Mouse (Mus musculus): ENCODE results near the gene Psmd3. TPM values are rescaled to one million over a fixed set of nuclear protein-coding genes. Genes with fewer than 3 reads are reported as not detected.
"Not testable (repeated sequence)": the region's sequence is repeated elsewhere in the genome, so short reads cannot be mapped to it uniquely, and the experiment has no call there.

The Psmd3 gene
- total and polyA plus RNA-seq, 2 experiments from 2014 or later = 96.4 to 147 TPM

- 86% methylated on average over 5 of the region's 6 CpGs for WGBS
These were observed 29.7 kb downstream of the Psmd3 start for GRCm38 (mm10) chr11:98712009-98712408.

GRCm38 (mm10) chr11:98713703-98714102, 31.3 kb downstream of the Psmd3 start:
- H3K4me3 ChIP-seq (ENCODE audit: low read depth, low read length) = no peak overlapping the region
- peaks cover 12% of the 10 kb centered on the region; the same call in 1 of the 2 replicates for H3K4me1 ChIP-seq (ENCODE audit: control insufficient read depth, insufficient read depth)
- H3K9me3 ChIP-seq (replicated peaks; ENCODE audit: control insufficient read depth, low read length) = no peaks in the 10 kb centered on the region
- H3K9ac ChIP-seq (replicated peaks; ENCODE audit: low read depth, low read length) = no peak overlapping the region
- H3K27me3 ChIP-seq (ENCODE audit: control insufficient read depth, insufficient read depth, low read length) = no peaks in the 10 kb centered on the region
- no peak overlapping the region for H3K27ac ChIP-seq (ENCODE audit: low read depth)
- TF ChIP-seq EP300 (IDR thresholded peaks at IDR 0.05; ENCODE audit: low read depth) (no peak), CTCF (IDR thresholded peaks at IDR 0.05; ENCODE audit: low read depth) (no peak)
- DNase-seq (ENCODE audit: low spot score) = no peak
- H3K36me3 ChIP-seq (replicated peaks; ENCODE audit: control insufficient read depth, insufficient read depth, low read length) = peaks cover 50% of the 10 kb centered on the region
- 83% methylated on average over 12 of the region's 12 CpGs for WGBS
- no peak overlapping the region for H3K4me2 ChIP-seq (ENCODE audit: low read depth, low read length)
- no peak for ATAC-seq (ENCODE audit: insufficient read depth, low read depth)

More at GRCm38 (mm10) chr11:98712009-98712408, 29.7 kb downstream of the Psmd3 start:
- not testable (repeated sequence) for DNase-seq (ENCODE audit: low spot score); H3K4me3 ChIP-seq (ENCODE audit: low read depth, low read length); H3K4me2 ChIP-seq (ENCODE audit: low read depth, low read length); ATAC-seq (ENCODE audit: insufficient read depth, low read depth); H3K9me3 ChIP-seq (replicated peaks; ENCODE audit: control insufficient read depth, low read length); H3K27me3 ChIP-seq (ENCODE audit: control insufficient read depth, insufficient read depth, low read length); H3K9ac ChIP-seq (replicated peaks; ENCODE audit: low read depth, low read length); H3K27ac ChIP-seq (ENCODE audit: low read depth)
- Histone ChIP-seq H3K36me3 (replicated peaks; ENCODE audit: control insufficient read depth, insufficient read depth, low read length) (peaks cover 50% of the 10 kb centered on the region), H3K4me1 (ENCODE audit: control insufficient read depth, insufficient read depth) (peaks cover 21% of the 10 kb centered on the region)
- peak; percentile 51 for TF ChIP-seq CTCF (IDR thresholded peaks at IDR 0.05; ENCODE audit: low read depth)

GRCm38 (mm10) chr11:98715946-98716345, 33.6 kb downstream of the Psmd3 start:
- TF ChIP-seq EP300 (IDR thresholded peaks at IDR 0.05; ENCODE audit: low read depth) = no peak
- TF ChIP-seq CTCF (IDR thresholded peaks at IDR 0.05; ENCODE audit: low read depth) = no peak
- H3K9me3 ChIP-seq (replicated peaks; ENCODE audit: control insufficient read depth, low read length) = no peaks in the 10 kb centered on the region
- H3K9ac ChIP-seq (replicated peaks; ENCODE audit: low read depth, low read length) = no peak overlapping the region
- no peak overlapping the region for H3K4me3 ChIP-seq (ENCODE audit: low read depth, low read length)
- 95% methylated on average over 9 of the region's 9 CpGs for WGBS
- peaks cover 50% of the 10 kb centered on the region for H3K36me3 ChIP-seq (replicated peaks; ENCODE audit: control insufficient read depth, insufficient read depth, low read length)
- H3K4me1 ChIP-seq (ENCODE audit: control insufficient read depth, insufficient read depth) = peaks cover 8% of the 10 kb centered on the region; the same call in 1 of the 2 replicates
- DNase-seq (ENCODE audit: low spot score) = no peak
- no peak for ATAC-seq (ENCODE audit: insufficient read depth, low read depth)
- no peaks in the 10 kb centered on the region for H3K27me3 ChIP-seq (ENCODE audit: control insufficient read depth, insufficient read depth, low read length)
- no peak overlapping the region for H3K4me2 ChIP-seq (ENCODE audit: low read depth, low read length)
- no peak overlapping the region for H3K27ac ChIP-seq (ENCODE audit: low read depth)

GRCm38 (mm10) chr11:98717904-98718303, 35.5 kb downstream of the Psmd3 start:
- H3K36me3 ChIP-seq (replicated peaks; ENCODE audit: control insufficient read depth, insufficient read depth, low read length) = peaks cover 41% of the 10 kb centered on the region
- peaks cover 17% of the 10 kb centered on the region; the same call in 1 of the 2 replicates for H3K4me1 ChIP-seq (ENCODE audit: control insufficient read depth, insufficient read depth)

GRCm38 (mm10) chr11:98720756-98721155, 38.4 kb downstream of the Psmd3 start:
- ATAC-seq (ENCODE audit: insufficient read depth, low read depth) = no peak
- peak overlapping the region; percentile 90 for H3K27ac ChIP-seq (ENCODE audit: low read depth)
- no peak for TF ChIP-seq EP300 (IDR thresholded peaks at IDR 0.05; ENCODE audit: low read depth)
- TF ChIP-seq CTCF (IDR thresholded peaks at IDR 0.05; ENCODE audit: low read depth) = no peak

More at GRCm38 (mm10) chr11:98717904-98718303, 35.5 kb downstream of the Psmd3 start:
- H3K27me3 ChIP-seq (ENCODE audit: control insufficient read depth, insufficient read depth, low read length) = no peaks in the 10 kb centered on the region
- 15% methylated on average over 13 of the region's 13 CpGs for WGBS
- H3K9ac ChIP-seq (replicated peaks; ENCODE audit: low read depth, low read length) = no peak overlapping the region; the same call in 1 of the 2 replicates
- peak; percentile 72 for TF ChIP-seq CTCF (IDR thresholded peaks at IDR 0.05; ENCODE audit: low read depth)
- TF ChIP-seq EP300 (IDR thresholded peaks at IDR 0.05; ENCODE audit: low read depth) = no peak
- ATAC-seq (ENCODE audit: insufficient read depth, low read depth) (no peak), DNase-seq (ENCODE audit: low spot score) (no peak)
- no peak overlapping the region for H3K4me3 ChIP-seq (ENCODE audit: low read depth, low read length)
- H3K4me2 ChIP-seq (ENCODE audit: low read depth, low read length) = no peak overlapping the region
- no peaks in the 10 kb centered on the region for H3K9me3 ChIP-seq (replicated peaks; ENCODE audit: control insufficient read depth, low read length)
- no peak overlapping the region for H3K27ac ChIP-seq (ENCODE audit: low read depth)

More at GRCm38 (mm10) chr11:98720756-98721155, 38.4 kb downstream of the Psmd3 start:
- no peaks in the 10 kb centered on the region for H3K27me3 ChIP-seq (ENCODE audit: control insufficient read depth, insufficient read depth, low read length)
- no peaks in the 10 kb centered on the region for H3K9me3 ChIP-seq (replicated peaks; ENCODE audit: control insufficient read depth, low read length)
- DNase-seq (ENCODE audit: low spot score) = no peak
- 55% methylated on average over 2 of the region's 2 CpGs for WGBS
- no peak overlapping the region for H3K4me3 ChIP-seq (ENCODE audit: low read depth, low read length)
- H3K9ac ChIP-seq (replicated peaks; ENCODE audit: low read depth, low read length) = no peak overlapping the region
- H3K4me2 ChIP-seq (ENCODE audit: low read depth, low read length) = no peak overlapping the region
- peaks cover 17% of the 10 kb centered on the region; the same call in 1 of the 2 replicates for H3K4me1 ChIP-seq (ENCODE audit: control insufficient read depth, insufficient read depth)
- H3K36me3 ChIP-seq (replicated peaks; ENCODE audit: control insufficient read depth, insufficient read depth, low read length) = peaks cover 14% of the 10 kb centered on the region; the same call in 1 of the 2 replicates

Measured in heart, postnatal 0 days (tissue).